Mouse (Mus musculus) kidney, adult 2 months (tissue): ENCODE data around the gene Best3.

ENCODE experiments used
- CTCF ChIP-seq: fragments of 200-500 bp; conservative IDR thresholded peaks from 2 replicates; pipeline ENCODE4 v1.5.1; 2011; ENCODE audit warnings: low read depth, mild to moderate bottlenecking, control low read depth, low read length, moderate library complexity, mixed read lengths; ENCODE audit not compliant: insufficient read depth, insufficient read length
- POLR2A ChIP-seq: fragments of 200-500 bp; IDR thresholded peaks from one replicate; pipeline ENCODE4 v1.6.1; 2011; ENCODE audit warnings: low read depth, low read length, control low read depth

- TF ChIP-seq CTCF: peak; percentile 82
- no peak for TF ChIP-seq POLR2A
These were observed 47.7 kb downstream of the Best3 start for GRCm38 (mm10) chr10:117033785-117034184.
